Mouse (Mus musculus) brain, embryonic 14.5 days (tissue): ENCODE measurements at regions not wholly inside any gene's neighbourhood (a gene's known extent, or its start where the extent isn't known, plus 50 kb on each side); places are given as distances from the start of the nearest gene placed in this dataset.
A peak's percentile ranks its signal among the peaks of the same experiment; 100 is the strongest.

ENCODE experiments used
- DNase-seq: peaks from one replicate; pipeline ENCODE4 v3.0.0-alpha.2; 2011; ENCODE audit warnings: low read depth
- CTCF ChIP-seq: fragments of 200-500 bp; IDR thresholded peaks from 2 replicates; pipeline ENCODE4 v1.5.1; 2012; ENCODE audit warnings: inconsistent platforms, mild to moderate bottlenecking, moderate library complexity, borderline replicate concordance; ENCODE audit not compliant: insufficient read depth, insufficient read length; ENCODE audit errors: extremely low read depth
- POLR2A ChIP-seq: fragments of 200-500 bp; IDR thresholded peaks from 2 replicates; pipeline ENCODE4 v1.6.1; 2012; ENCODE audit warnings: mild to moderate bottlenecking, inconsistent platforms, borderline replicate concordance; ENCODE audit not compliant: poor library complexity, insufficient read depth, insufficient read length, severe bottlenecking; ENCODE audit errors: extremely low read depth

DNA sequence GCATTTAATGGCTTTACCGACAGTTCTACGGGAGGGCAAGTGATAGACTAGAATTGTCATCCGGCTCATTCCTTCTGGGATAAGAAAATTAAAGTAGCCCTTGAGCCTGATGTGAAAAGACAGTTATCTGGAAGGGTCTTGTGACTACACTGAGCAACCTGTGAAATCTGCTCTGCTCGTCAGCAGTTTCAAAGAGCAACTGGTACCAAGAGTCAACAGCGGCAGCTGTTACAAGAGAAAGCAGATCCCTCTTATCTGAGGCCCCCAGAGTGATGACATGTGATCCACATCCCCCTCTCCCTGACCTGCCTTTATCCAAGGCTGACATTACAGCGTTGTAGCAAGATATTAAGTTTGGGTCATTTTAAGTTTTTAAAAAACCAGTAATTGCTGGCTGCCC lies 52.6 kb upstream of the Unc13c start:
- TF ChIP-seq CTCF: no peak
- TF ChIP-seq POLR2A: no peak
- peak; percentile 24 for DNase-seq

DNA sequence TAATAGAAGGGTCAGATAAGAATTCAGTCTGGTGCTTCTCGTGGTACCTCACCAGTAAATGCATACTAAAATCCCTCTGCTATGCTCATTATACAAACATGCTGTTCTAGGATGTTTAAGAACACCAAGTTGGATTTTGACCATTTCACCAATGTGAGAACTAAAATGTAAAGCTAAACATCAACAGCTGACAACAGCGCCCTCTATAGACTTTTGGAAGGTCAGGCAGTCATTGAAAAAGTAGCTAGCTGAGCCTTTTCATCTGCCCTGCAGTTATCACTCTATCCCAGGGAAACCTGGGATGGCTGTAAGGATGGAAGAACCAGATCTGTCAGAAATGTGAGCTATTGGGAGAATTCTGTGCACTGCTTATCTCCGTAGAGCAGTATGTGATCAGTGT lies 55.2 kb upstream of the Unc13c start:
- TF ChIP-seq POLR2A (no peak), CTCF (no peak)
- DNase-seq: no peak

DNA sequence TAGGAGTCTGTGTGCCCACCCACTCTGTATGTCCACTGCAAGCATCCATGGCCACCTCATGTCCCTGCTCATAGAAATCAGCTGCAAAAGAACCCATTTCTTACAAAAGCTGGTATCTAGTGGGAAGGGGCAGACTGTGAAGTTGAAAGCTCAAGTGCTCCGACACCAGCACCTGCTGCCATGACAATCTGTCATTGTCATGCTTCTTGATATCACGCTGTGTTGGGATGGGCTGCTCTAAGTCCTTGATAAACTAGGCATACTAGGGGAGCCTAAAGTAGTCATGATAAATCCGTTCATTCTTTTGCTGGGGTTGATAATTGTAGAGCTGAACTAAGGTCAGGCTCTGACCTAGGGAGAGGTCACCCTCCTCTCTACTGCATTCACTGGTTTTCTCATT lies 57.4 kb upstream of the Unc13c start:
- no peak for TF ChIP-seq CTCF
- TF ChIP-seq POLR2A: no peak
- no peak for DNase-seq

DNA sequence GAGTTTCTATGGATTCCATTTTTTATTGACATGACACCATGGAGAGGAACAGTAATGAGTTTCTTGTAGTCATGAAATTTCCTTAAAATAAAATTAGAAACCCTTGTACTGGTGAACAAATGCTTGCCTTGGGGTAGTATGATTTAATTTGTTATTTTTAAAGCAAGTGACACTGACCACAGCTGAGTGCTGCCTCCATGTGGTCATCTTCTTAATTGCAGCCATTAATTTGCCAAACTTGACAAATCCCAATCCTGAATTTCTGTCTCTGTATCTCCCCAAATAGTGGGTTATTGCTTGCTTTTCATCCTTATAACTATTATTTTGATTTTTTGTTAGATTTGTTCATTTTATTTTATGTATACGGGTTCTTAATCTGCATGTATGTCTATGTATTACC lies 59.7 kb upstream of the Unc13c start:
- TF ChIP-seq CTCF: peak; percentile 45; the same call in 1 of the 2 replicates
- no peak for TF ChIP-seq POLR2A
- DNase-seq: peak; percentile 20

- no peak for TF ChIP-seq POLR2A
- TF ChIP-seq CTCF: no peak
- DNase-seq: peak; percentile 81
Observed at GRCm38 (mm10) chr9:74045936-74046335, 64.2 kb upstream of the Wdr72 start.

DNA sequence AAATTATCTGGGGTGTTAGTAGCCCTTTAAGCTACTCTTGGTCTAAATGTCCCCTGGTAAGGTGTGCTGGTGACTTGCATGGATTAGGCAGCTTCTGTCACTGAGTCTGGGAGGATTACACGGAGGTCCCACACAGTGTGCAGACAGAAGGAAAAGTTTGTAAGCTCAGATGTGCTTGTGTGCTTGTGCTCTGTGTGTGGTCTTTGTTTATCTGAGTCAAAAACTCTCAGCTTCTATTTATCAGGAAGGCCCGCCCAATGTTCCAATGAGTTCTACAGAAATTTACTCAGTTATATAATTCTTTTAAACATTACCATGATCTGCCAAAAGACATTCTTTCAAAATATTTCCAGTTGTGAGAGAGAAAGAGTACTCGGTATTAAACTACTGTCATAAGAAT lies 60.4 kb upstream of the Wdr72 start:
- no peak for TF ChIP-seq POLR2A
- no peak for TF ChIP-seq CTCF
- no peak for DNase-seq

DNA sequence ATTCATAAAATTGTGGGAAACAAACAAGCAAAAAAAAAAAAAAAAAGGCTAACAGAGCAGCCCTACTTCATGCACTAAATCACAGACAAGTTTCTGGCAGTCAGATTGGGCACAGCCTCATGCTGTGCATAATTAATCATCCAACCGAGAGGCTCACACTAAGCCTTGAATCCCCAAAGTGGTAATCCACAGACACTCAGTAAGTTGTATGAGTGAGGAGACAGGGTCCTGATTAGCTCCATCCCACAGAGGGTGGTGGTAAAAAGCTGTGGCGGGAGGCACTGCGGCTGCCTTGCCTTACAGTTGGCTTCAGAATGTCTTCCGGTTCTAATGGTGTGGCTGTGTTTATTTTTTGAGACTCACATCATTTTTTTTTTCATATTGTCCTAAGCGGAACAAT lies 53.4 kb upstream of the Wdr72 start:
- TF ChIP-seq POLR2A (no peak), CTCF (no peak)
- peak; percentile 79 for DNase-seq

- DNase-seq: peak; percentile 68
- TF ChIP-seq POLR2A: no peak
- no peak for TF ChIP-seq CTCF
Observed at GRCm38 (mm10) chr9:74057476-74058076, 52.6 kb upstream of the Wdr72 start.

DNA sequence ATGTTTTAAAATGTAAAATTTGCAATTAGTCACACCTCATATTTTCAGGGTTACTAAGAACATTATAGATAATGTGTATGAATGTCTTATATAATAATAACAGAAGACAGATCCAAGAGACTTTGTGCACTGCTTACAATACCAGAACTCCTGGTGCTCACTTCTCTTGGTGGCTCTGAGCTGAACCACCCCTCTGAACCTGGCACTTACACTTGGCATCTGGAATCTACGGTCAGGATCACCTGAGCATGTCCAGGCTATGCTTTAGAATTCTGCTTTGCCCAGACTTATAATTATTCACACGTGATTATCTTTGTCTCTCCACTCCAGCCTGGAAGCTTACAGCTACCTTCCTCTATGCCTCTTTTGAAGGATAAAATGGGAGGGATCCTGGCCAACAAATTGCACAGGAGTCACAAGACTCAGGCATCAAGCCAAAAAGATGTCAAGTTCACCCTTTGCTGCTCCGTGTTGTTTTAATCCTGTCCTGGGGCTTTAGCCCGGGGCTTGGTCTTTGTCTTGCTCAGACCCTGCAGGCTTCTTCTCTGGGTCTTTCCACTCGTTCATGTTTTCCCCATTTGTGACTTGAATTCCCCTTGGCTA lies 51.8 kb upstream of the Wdr72 start:
- TF ChIP-seq CTCF (no peak), POLR2A (no peak)
- DNase-seq: peak; percentile 63
